Mouse (Mus musculus): ENCODE data around the gene Kif27.
"Not testable (repeated sequence)": the region's sequence is repeated elsewhere in the genome, so short reads cannot be mapped to it uniquely, and the experiment has no call there.

The Kif27 gene

DNA sequence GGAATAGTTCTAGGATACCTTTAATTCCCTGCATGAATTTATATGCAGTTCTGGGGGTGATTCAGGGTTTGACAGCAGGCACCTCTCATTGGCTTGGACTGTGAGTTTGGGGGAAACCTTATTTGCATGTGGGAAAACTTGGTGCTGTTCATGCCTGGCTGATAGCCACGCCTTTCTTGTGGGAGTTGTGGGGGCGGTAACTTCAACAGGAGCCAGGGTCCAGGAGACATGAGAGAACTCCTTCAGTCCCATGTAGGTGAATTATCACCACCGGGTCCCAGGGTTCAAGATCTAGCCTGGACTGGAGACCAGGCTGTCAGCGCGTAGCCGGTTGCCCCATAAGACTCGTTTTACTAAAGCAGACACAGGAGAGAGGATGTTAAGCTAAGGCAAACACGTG is 6.3 kb upstream of the Kif27 start:
- not testable (repeated sequence) for DNase-seq (ENCODE audit: inconsistent age in 2 of 2, low spot score in 1 of 2)

DNA sequence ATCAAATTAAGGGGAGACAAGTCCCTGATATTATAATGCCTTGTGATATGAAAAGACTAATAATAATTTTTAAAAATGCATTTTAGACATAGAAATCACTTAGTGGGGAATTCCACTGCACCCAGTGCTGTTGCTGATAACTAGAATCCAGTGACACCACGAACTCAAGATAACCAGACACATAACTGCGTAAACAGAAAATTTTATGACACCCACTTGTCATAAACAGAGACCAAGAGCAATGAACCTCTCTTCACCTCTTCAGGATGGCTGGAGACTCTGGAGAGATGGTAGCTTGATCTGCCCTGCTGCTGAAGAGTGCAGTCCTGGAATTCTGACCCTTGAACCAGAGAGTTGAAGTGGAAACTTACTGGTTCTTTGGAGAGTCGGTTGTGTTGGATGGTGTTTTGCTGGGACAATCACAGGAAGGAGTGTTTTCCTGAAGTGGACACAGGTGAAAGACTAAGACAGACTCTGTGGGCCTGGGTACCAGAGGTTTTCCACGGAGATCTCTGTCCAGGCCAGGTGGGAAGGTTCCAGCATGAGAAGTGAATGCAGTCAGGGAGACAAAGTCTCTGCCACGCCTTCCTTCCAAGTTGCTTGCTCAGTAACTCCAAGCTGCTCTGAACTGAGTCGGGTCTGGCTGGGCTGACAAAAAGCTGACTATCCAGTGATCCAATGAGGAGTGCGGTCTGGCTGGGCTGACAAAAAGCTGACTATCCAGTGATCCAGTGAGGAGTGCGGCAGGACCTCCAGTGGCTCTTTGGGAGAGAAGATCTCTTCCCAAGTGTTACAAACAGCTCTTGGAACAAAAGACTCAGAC is 5.6 kb upstream of the Kif27 start:
- DNase-seq (ENCODE audit: inconsistent age in 2 of 2, low spot score in 1 of 2), result no peak

DNA sequence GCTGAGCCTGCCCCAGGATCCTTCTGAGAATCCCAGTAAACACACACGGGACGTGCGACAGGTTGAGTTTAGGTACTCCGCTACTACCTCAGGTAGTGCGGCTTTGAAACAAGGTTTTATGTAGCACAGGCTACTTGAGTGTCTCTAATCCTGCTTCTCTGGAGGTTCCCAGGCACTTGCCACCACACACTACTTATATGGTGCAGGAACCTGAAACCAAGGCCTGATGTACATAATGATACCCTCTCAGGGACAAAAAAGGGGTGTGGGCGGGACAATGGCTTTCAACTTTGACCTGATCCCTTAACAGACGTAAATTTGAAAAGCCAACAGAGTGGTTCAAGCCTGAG is 357 bp upstream of the Kif27 start:
- DNase-seq (ENCODE audit: inconsistent age in 2 of 2, low spot score in 1 of 2), result no peak

DNA sequence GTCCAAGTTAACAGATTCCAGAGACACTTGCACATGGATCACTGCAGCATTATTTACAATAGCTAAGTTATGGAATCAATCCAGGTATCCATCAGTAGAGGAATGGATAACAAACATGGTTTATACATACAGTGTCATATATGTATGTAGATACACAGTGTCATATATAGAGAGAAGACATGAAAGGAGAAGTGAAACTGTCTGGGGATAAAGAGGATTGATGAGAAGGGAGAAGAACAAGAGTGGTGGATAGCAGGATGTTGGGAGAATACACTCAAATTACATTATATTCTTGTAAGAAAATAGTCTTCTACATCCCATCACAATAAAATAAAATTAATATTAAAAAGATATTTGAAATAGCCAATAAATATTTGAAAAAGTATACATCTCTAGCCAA is 5.9 kb downstream of the Kif27 start:
- no peak for DNase-seq (ENCODE audit: inconsistent age in 2 of 2, low spot score in 1 of 2)

DNA sequence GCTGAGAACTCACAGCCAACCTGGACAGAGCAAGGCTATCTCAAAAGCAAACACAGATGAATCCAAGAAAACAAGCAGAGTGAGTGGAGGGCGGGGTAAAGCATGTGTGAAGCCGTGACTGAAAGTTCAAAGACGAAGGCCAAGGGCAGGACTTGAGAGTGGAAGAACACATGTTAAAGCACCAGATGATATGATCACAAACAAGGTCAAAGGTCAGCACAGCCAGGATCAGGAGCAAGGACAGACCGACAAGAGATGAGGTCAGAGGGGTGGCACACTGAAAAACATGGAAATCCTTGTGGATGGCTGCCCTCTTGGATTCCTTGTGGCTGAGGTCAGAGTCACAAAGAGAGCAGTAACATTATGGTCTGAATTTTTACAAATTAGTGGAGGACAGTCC is 8.3 kb downstream of the Kif27 start:
- DNase-seq (ENCODE audit: inconsistent age in 2 of 2, low spot score in 1 of 2), result peak; percentile 53 to 64

DNA sequence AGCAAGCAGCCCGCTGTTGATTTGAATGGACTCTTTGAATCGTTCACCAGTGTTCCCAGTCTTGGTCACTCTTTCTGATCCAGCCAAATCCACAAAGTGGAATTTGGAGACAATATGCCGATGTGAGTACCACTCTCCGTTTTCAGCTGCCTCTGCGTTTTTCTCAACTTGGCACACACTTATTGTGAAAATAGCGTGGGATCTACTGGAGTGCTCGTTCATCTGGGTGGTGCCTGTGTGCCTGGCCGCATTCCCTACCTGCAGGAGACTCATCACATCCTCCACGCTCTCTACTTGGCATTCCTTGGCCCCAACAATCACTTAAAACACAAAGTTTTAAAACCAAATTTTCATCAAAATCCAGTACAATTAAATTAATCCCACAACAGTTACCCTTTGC is 14.4 kb downstream of the Kif27 start:
- DNase-seq (ENCODE audit: inconsistent age in 2 of 2, low spot score in 1 of 2), result no peak

DNA sequence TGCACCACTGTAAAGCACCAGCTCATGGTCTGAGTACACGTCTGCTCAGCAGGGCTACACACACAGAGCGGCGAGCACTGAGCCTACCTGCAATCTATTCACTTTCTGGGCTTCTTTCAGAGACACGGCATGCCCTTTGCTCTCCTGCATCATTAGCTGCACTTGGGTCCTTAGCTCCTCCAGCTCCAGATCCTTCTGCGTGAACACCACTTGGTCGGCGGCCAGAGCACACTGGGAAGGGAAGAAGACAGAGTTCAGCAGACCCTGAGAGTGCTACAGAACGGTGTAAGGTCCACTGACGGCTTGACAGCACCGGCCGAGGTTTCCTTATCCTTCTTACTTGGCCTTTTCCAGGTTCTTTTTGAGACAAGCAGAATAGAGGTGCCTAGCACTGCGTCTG is 21.5 kb downstream of the Kif27 start:
- no peak for DNase-seq (ENCODE audit: inconsistent age in 2 of 2, low spot score in 1 of 2)

DNA sequence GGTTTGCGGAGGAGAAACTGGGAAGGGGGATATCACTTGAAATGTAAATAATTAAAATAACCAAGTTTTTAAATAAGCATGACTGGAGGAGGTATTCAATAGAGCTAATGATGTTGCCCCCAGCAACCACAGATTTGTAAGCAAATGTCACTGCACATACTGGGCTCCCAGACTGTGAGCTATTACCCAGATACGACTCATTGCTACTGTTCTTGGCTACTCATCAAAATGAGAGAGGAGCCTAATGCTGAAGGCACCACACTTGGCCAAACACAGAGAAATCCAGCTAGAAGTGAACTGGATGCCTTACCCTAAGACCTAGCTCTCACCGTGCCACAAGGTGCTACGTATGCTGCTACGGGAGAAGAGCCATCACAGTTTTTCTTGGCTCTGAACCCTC is 24.8 kb downstream of the Kif27 start:
- no peak for DNase-seq (ENCODE audit: inconsistent age in 2 of 2, low spot score in 1 of 2)

DNA sequence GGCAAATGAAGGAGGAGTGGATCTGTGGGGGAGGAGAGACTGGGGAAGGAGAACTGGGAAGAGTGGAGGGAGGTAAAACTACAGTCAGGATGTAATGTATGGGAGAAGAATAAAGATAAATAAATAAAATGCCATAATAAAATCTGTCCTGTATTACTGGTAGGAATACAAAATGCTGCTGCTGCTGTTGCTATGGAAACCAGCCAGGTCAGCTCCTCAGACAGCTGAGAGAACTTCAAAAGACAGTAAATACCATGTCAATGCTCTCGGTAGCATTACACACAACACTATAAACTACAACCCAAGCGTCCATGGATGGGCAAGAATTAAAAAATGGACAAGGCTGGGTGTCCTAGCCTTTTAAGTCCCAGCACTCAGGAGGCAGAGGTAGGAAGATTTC is 41.2 kb downstream of the Kif27 start:
- no peak for DNase-seq (ENCODE audit: inconsistent age in 2 of 2, low spot score in 1 of 2)

DNA sequence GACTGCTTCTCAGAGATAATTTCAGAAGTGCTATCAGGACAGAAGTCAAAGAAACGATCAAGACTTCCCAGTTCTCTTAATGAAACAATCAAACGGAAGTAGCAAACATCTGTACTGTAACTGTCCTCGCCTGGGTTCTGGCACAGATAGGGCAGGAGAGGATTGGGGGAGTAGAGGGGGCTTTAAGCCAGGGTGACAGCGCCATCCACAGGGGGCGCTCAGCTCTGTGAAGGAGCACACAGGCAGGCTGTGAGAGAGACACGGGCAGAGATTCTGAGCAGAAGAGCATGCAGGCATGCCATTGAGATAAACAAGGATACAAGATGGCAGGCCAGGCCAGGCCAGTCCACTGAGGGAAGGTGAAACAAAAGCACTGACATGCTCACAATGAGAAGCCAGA is 43.9 kb downstream of the Kif27 start:
- DNase-seq (ENCODE audit: inconsistent age in 2 of 2, low spot score in 1 of 2), result no peak

DNA sequence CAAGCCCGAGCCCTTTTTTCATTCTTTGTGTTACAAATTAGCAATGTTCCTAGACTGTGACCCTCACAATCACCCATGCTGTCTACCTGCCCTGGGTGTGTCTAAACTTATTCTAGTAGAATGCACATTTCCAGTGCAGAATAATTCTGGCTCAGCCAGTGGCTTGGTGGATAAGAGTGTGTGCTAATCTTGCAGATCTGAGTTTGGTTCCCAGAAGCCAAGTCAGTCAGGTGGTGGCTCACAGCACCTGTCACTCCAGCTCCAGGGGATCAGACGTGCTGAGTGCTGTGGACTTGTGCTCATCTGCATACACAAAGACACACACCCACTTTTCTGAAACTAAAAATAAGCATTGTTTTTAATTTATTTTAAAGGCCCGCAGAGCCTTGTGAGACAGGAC is 45.2 kb downstream of the Kif27 start:
- DNase-seq (ENCODE audit: inconsistent age in 2 of 2, low spot score in 1 of 2), result no peak

DNA sequence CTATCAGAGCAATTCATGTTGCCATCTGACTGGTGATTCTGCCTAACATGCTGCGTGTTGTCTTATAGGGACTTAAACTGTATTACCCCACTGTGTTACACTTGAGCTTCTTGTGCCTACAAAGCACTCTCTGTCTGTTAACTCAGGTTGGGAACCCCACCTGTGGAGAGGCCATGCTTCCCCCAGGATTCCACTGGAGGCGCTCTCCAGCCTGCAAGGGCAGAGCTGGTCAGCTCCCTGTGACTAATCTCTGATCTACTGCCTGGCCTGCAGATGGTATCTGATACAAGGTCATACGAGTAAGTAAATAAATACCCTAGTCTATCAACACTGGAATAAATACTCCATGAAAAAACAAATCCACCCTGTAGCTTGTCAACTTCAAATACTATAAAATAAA is 47.6 kb downstream of the Kif27 start:
- peak; percentile 62 to 77 for DNase-seq (ENCODE audit: inconsistent age in 2 of 2, low spot score in 1 of 2)

DNA sequence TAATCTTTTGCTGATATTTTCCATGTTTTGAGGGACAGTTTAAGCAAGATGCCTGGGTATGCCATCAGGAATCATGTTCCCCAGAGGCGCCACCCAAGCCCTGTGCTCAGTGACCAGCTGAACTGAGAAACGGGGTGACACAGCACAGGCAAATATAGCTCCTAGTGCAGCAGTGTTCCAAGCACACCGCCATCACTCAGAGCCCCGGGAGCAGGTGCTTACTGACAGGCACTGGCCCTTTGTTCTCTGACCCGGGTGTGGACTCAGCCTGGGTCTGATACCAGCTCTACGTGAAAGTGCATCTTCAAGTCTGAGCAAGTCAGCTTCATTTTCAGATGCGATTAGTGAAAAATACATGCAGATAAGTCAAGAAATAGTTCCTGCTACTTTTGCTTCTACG is 49.4 kb downstream of the Kif27 start:
- DNase-seq (ENCODE audit: inconsistent age in 2 of 2, low spot score in 1 of 2), result no peak

DNA sequence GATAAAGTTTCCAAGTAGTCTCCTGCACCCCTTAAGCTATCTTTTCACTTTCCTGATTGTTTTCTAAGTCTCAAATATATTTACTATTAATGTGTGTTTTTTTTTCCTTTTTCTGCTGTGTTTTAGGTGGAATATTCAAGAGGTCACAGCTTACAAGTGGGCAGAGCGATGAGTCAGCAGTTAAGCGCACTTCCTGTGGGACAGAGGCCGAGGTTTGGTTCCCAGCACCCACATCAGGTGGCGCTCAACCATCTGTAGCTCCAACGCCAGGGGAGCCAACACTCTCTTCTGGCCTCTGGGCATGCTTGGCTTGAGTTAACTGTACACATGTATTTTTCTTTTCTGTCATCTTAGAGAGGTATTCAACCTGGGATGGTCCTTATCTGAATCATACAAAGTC is 51.5 kb downstream of the Kif27 start:
- no peak for DNase-seq (ENCODE audit: inconsistent age in 2 of 2, low spot score in 1 of 2)

DNA sequence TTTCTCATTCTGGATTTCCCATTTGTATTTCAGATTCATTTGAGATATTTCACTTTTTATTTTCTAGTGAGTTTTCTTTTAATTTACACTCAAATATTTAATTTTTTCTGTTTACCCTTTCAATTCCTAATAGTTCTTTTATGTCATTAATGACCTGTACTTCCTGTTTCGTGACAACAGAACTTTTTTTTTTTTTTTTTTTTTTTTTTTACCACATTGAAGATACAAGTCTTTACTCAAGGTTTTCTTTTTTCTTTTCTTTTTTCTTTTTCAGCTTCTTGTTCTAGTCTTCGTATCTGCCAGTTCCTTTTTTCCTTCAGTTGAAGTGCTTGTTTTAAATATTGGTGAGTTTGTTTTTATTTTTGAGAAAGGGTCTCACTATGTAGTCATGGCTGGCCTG is 53.7 kb downstream of the Kif27 start:
- no peak for DNase-seq (ENCODE audit: inconsistent age in 2 of 2, low spot score in 1 of 2)

DNA sequence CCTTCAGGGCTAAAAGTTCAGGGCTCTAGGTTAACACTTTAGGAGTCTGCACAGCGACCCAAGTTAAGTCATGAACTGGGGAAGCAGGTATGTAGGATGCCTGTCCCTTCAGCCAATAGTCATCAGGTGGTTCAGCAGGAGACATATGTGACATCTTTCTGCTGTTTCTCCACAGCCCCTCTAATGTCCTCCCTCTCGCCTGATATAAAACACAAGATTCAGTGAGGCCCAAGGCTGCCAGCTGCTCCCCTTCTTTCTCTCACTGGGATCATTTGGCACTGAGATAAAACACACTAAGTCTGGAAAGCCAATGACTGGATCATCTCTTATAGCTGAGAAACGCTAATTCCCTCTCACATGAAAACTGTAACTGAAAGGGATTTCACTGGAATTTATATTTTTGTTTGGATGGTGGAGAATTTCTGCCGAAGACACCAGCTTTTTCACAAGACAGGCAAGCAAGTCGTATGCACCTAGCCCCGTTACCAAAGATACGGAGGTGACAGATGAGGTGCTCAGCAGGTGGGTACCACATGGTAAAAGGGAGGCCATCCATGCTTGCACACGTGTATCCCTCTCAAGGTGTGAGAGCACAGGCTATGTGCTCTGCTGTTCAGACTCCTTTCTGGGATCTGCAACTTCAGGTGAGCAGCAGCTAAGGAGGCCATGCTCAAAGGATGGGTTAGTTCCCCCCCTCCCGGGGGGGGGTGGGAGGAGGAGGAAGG is 56.3 kb downstream of the Kif27 start:
- DNase-seq (ENCODE audit: inconsistent age in 2 of 2, low spot score in 1 of 2), result no peak

DNA sequence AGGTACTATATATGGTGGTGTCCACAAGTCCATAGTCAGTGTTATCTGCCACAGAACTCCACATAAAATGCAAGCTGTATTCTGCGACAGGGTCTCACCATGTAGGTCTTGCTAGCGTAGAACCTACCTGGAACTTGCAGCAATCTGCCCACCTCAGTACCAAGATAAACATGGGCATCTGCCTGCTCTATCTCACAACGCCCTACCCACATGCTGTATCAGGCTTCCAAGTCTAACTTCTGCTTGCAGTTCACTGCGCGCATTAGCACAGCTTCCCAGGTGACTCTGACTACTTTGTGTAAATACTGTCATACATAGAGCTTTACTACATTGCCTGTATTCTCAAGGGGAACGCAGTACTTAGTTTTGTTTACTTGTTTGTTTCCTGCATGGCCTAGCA is 57.0 kb downstream of the Kif27 start:
- no peak for DNase-seq (ENCODE audit: inconsistent age in 2 of 2, low spot score in 1 of 2)

DNA sequence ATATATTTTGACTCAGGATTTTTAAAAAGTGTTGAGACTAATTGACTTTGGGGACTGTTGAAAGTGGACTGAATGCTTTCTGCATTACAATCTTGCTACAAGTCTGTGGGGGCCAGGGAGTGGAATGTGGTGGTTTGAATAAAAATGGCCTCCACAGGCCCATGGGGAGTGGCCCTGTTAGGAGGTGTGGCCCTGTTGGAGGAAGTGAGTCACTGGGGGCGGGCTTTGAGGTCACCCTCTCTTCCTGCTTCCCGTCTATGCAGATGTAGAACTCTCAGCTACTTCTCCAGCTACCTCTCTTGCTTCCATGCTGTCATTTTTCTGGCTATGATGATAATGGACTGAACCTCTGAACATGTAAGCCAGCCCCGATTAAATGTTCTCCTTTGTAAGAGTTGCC is 60.2 kb downstream of the Kif27 start:
- no peak for DNase-seq (ENCODE audit: inconsistent age in 2 of 2, low spot score in 1 of 2)

DNA sequence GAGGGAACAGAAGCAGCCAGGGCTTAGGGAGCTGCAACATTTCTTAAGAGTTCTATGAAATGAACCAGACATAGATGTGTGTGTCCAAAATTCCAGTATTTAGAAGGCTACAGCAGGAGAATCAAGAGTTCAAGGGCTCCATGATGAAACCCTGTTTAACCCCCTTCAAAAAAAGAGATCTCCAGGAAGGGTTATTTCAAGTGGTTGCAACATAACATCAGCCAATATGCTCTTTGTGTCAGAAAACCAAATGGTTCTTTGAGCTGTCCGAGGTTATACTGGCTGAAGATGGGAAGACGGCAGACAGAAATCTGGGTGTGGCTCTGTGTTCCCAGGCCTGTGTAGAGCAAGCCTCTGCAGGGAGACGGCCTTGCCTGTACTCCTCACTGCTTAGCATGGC is 63.3 kb downstream of the Kif27 start:
- no peak for DNase-seq (ENCODE audit: inconsistent age in 2 of 2, low spot score in 1 of 2)

DNA sequence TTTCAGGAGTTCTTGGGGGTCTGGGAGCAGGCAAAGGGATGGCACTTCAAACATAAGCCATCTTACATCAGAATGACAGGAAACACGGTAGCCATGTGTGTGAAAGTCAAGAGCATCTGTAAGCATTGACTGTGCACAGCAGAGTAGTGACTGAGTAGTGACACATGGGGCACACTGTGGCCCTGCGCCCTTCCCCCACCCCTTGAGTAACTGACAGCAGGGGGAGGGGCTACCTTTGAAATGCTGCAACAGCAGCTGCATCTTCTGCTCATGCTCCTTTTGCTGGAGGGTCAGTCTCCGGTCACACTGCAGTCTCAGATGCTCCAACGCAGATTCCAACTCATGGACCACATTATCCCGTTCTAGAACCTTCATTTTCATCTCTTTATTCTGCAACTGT is 66.1 kb downstream of the Kif27 start:
- DNase-seq (ENCODE audit: inconsistent age in 2 of 2, low spot score in 1 of 2), result no peak

DNA sequence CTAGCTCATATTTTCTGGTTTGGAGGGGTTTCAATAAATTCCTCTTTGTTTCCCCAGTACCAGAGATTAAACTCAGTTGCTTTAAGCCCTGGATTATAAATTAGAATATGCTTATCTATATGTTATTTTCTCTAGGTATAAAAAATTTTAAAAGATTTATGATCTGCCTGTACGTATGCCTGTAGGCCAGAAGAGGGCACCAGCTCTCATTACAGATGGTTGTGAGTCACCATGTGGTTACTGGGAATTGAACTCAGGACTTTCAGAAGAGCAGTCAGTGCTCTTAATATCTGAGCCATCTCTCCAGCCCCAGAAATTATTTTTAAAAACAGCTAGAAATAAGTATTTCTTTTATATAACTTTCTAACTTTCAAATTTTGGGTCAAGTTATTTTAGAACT is 69.6 kb downstream of the Kif27 start:
- DNase-seq (ENCODE audit: inconsistent age in 2 of 2, low spot score in 1 of 2), result no peak

DNA sequence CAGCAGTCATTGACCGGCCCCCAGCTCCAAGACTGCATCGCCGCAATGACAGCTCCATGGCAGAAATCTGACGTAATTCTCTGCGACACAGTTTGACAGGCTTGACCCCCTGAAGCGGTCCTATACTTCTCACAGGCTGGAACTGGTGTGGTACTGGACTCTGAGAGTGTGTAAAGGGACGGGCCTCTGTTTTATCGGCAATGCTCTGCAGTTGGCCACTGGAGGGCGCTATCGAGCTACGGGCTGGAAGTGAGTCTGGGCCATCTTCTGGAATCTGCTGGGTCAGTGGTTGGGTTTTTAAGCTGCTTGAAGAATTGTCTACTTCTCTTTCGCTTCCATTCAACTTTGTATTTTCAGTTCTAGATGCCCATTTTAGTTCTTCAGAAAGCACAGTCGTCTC is 71.1 kb downstream of the Kif27 start:
- peak; percentile 83 to 92 for DNase-seq (ENCODE audit: inconsistent age in 2 of 2, low spot score in 1 of 2)

DNA sequence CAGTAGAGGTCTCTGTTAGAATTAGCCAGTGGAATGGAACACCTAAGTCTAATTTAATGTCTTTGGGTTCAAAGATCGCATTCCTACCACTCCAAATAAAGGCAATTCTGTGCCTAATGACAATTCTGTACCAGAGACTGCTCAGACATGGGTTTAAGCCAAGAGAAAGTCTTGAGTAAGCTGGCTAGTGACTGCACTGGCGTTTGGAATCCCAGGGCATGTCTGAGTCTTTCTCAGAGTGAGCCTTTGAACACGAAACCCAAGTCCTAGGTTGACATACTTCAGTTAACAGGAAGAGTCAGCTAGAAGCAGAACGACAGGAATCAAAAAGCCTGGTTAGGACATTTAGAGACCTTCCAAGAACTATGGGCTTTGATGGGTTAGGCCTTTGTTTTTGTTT is 75.5 kb downstream of the Kif27 start:
- no peak for DNase-seq (ENCODE audit: inconsistent age in 2 of 2, low spot score in 1 of 2)

Data from adrenal gland, adult (tissue).